Mouse (Mus musculus) lung, adult 2 months (tissue): ENCODE measurements at regions not wholly inside any gene's neighbourhood (a gene's known extent, or its start where the extent isn't known, plus 50 kb on each side); places are given as distances from the start of the nearest gene placed in this dataset.

ENCODE experiments used
- CTCF ChIP-seq: fragments of 200-500 bp; IDR thresholded peaks from 2 replicates; pipeline ENCODE4 v1.5.1; 2011; ENCODE audit warnings: mild to moderate bottlenecking, low read length, control low read depth; ENCODE audit not compliant: insufficient read depth
- POLR2A ChIP-seq: fragments of 200-500 bp; IDR thresholded peaks from 2 replicates; pipeline ENCODE4 v1.6.1; 2011; ENCODE audit warnings: low read depth, mild to moderate bottlenecking, control low read depth, low read length, borderline replicate concordance; ENCODE audit errors: extremely low read depth

- no peak for TF ChIP-seq CTCF
- no peak for TF ChIP-seq POLR2A
These were observed 485.6 kb upstream of the 4930412O13Rik start for GRCm38 (mm10) chr2:9395379-9395999.
